Mouse (Mus musculus) left cerebral cortex, adult 18-20 months (tissue): ENCODE results near the gene Kif28. TPM values are rescaled to one million over a fixed set of nuclear protein-coding genes. Genes with fewer than 3 reads are reported as not detected.
"Not testable (repeated sequence)": the region's sequence is repeated elsewhere in the genome, so short reads cannot be mapped to it uniquely, and the experiment has no call there.

Source experiments
- DNase-seq, 2 experiments: peaks; one replicate each; pipeline ENCODE4 v3.0.0; 2021 to 2022; ENCODE audit warnings: low spot score in 2 of 2, mixed read lengths in 1 of 2
- total RNA-seq, 2 experiments: library from RNA; stranded (reverse); gene quantifications; 2 replicates each; pipeline ENCODE4 v1.2.3; 2021

Gene Kif28
- total RNA-seq, 2 experiments from 2014 or later = 0.12 to 0.16 TPM

DNA sequence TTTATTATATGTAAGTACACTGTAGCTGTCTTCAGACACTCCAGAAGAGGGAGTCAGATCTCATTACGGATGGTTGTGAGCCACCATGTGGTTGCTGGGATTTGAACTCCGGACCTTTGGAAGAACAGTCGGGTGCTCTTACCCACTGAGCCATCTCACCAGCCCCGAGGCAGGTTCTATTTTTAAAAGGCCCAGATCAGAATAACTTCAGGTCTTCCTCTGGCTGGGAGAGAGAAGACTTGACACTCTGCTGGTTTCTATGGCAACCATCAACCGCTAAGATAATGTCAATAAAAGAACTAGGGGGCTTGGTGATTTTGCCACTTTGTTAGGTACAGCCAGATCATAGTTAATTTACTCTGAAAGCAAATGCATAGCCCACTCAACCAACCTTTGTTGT, 96.4 kb downstream of the Kif28 start:
- not testable (repeated sequence) for DNase-seq

DNA sequence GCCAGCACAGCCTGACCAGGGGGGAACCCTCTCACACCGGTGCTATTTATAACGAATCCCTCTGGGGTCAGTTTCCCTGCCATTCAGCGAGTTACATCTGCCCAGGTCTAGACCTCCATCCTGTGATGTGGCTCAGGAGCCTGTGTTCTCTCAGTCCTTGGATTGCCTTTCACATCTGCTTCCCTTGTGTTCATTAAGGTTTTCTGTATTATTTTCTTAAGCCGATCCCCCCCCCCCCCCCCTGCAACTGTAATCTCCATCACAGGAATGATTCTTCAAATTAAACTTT, 99.1 kb downstream of the Kif28 start:
- DNase-seq = no peak

Other genes with a start within 250 kb of the Kif28 start
- gene Smyd3, start 227.2 kb downstream of the Kif28 start, total RNA-seq = 10 to 100 TPM; 26.6 to 27.4 TPM
- gene Tfb2m, start 199.0 kb downstream of the Kif28 start, total RNA-seq = 10 to 100 TPM; 20.8 to 23.8 TPM
- 10 to 100 TPM; 37.2 to 40.1 TPM for gene Cnst, start 198.9 kb downstream of the Kif28 start, total RNA-seq
- 10 to 100 TPM; 62.2 to 62.4 TPM for gene Sccpdh, start 77.1 kb downstream of the Kif28 start, total RNA-seq
- gene Gm10518, start 58.1 kb upstream of the Kif28 start, total RNA-seq = under 1 TPM in 1 of 2 experiments, not detected in 1; 0.26 TPM
- gene Ahctf1, start 58.4 kb upstream of the Kif28 start, total RNA-seq = 10 to 100 TPM; 35.8 to 37.2 TPM
- gene Cdc42bpa, start 215.2 kb upstream of the Kif28 start, total RNA-seq = 100 to 1,000 TPM; 223 to 236 TPM